Mouse (Mus musculus) ovary, adult 18-20 months (tissue): Measurements from ENCODE around the gene Slc1a5.

Experiments
- DNase-seq: peaks from one replicate; pipeline ENCODE4 v3.0.0; 2022; ENCODE audit warnings: low spot score, mixed read lengths

Gene Slc1a5

GRCm38 (mm10) chr7:16847507-16847906 is 66.4 kb downstream of the Slc1a5 start:
- DNase-seq: no peak
